Mouse (Mus musculus) B cell, adult 2 months (primary cell): ENCODE measurements around the gene Slc6a6.

Experiments used
- DNase-seq, 2 experiments: peaks; one replicate each; pipeline ENCODE4 v3.0.0; 2022

Slc6a6 gene

GRCm38 (mm10) chr6:91795640-91796039 lies 111.8 kb downstream of the Slc6a6 start:
- DNase-seq, result no peak

- DNase-seq, result no peak
These were observed 112.2 kb downstream of the Slc6a6 start for GRCm38 (mm10) chr6:91796064-91796463.

- DNase-seq, result no peak
These were observed 112.9 kb downstream of the Slc6a6 start for GRCm38 (mm10) chr6:91796736-91797135.

GRCm38 (mm10) chr6:91798496-91798895 lies 114.6 kb downstream of the Slc6a6 start:
- no peak for DNase-seq

GRCm38 (mm10) chr6:91804177-91804576 lies 120.3 kb downstream of the Slc6a6 start:
- no peak for DNase-seq

- DNase-seq, result no peak
These were observed 123.3 kb downstream of the Slc6a6 start for GRCm38 (mm10) chr6:91807169-91807568.

GRCm38 (mm10) chr6:91808022-91808421 lies 124.2 kb downstream of the Slc6a6 start:
- DNase-seq, result no peak
